Mouse (Mus musculus) midbrain, embryonic 10.5 days (tissue): ENCODE data around the gene Sash1. TPM values are rescaled to one million over a fixed set of nuclear protein-coding genes. Genes with fewer than 3 reads are reported as not detected.

Experiments
- DNase-seq: peaks from one replicate; pipeline ENCODE4 v3.0.0-alpha.2; 2017; ENCODE audit warnings: low spot score
- H3K27ac ChIP-seq: fragments of 300-500 bp; sonication (generic); replicated peaks from 2 replicates; pipeline ENCODE4 v1.5.1; 2016; ENCODE audit warnings: mild to moderate bottlenecking
- H3K27me3 ChIP-seq: fragments of 300-500 bp; sonication (generic); 2 replicates; pipeline ENCODE4 v1.6.1; 2016; ENCODE audit warnings: low read depth, mild to moderate bottlenecking; ENCODE audit not compliant: poor library complexity, severe bottlenecking
- H3K36me3 ChIP-seq: fragments of 300-500 bp; sonication (generic); 2 replicates; pipeline ENCODE4 v1.6.1; 2016; ENCODE audit warnings: mild to moderate bottlenecking, moderate library complexity
- H3K4me1 ChIP-seq: fragments of 300-500 bp; sonication (generic); 2 replicates; pipeline ENCODE4 v1.6.1; 2016
- H3K4me3 ChIP-seq: fragments of 300-500 bp; sonication (generic); 2 replicates; pipeline ENCODE4 v1.5.1; 2016; ENCODE audit warnings: mild to moderate bottlenecking, moderate library complexity
- H3K9me3 ChIP-seq: fragments of 300-500 bp; sonication (generic); replicated peaks from 2 replicates; pipeline ENCODE4 v1.6.1; 2016; ENCODE audit warnings: mild to moderate bottlenecking
- WGBS: fragments of 180-500 bp; shearing (Covaris S2); methylation state at CpG from one replicate; pipeline ENCODE4 v1.1.7; 2016; 5-methylcytosine and 5-hydroxymethylcytosine counted together
- polyA plus RNA-seq: library from polyadenylated mRNA; unstranded; fragments of >200 nt; fragmentation: Nextera tagmentation; extraction: Ambion mirVana; gene quantifications from 2 replicates; pipeline ENCODE4 v1.2.1, GENCODE M21; 2016

The Sash1 gene
- polyA plus RNA-seq, 1 experiment from 2014 or later = 3.3 TPM

GRCm38 (mm10) chr10:8890511-8890910 is 4.6 kb upstream of the Sash1 start:
- Histone ChIP-seq H3K4me3 (no peak overlapping the region), H3K27ac (no peak overlapping the region), H3K9me3 (no peaks in the 10 kb centered on the region; the same call in 1 of the 2 replicates), H3K36me3 (no peaks in the 10 kb centered on the region), H3K4me1 (peaks cover 27% of the 10 kb centered on the region), H3K27me3 (peaks cover 15% of the 10 kb centered on the region)
- 90% methylated on average over 4 of the region's 4 CpGs for WGBS
- no peak for DNase-seq

GRCm38 (mm10) chr10:8889341-8889740 is 3.5 kb upstream of the Sash1 start:
- peaks cover 36% of the 10 kb centered on the region for H3K4me1 ChIP-seq
- no peak for DNase-seq
- 14% methylated on average over 4 of the region's 4 CpGs for whole genome bisulfite sequencing
- H3K27ac ChIP-seq = no peak overlapping the region
- H3K9me3 ChIP-seq = no peaks in the 10 kb centered on the region; the same call in 1 of the 2 replicates
- no peaks in the 10 kb centered on the region for H3K36me3 ChIP-seq
- no peak overlapping the region for H3K4me3 ChIP-seq
- peaks cover 15% of the 10 kb centered on the region for H3K27me3 ChIP-seq

GRCm38 (mm10) chr10:8886528-8886854 is 621 bp upstream of the Sash1 start:
- Histone ChIP-seq H3K27me3 (peaks cover 15% of the 10 kb centered on the region), H3K4me3 (peak overlapping the region; percentile 82), H3K4me1 (peaks cover 58% of the 10 kb centered on the region), H3K36me3 (no peaks in the 10 kb centered on the region), H3K27ac (peak overlapping the region; percentile 98), H3K9me3 (no peaks in the 10 kb centered on the region; the same call in 1 of the 2 replicates)
- no peak for DNase-seq
- WGBS = under 1% methylated on average over 14 of the region's 14 CpGs

DNA sequence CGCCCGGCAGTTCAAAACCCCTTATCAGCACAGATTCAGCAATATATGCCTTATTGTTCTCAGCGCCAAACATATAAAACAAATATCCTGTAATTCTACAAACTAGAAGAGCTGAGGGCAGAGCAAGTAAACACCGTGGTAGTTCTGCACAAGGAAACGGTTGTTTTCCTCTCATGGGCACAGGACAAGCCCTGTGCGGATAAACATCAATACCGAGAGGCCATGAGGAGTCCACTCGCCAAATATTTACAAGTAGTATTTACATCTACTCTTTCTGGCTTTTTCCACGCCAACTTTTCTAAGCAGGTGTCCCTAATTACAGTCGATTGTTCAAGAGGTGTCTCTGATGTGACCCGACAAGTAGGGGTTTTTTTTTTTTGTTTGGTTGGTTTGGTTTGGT is 669 bp downstream of the Sash1 start:
- peaks cover 15% of the 10 kb centered on the region for H3K27me3 ChIP-seq
- peak overlapping the region; percentile 82 for H3K4me3 ChIP-seq
- no peaks in the 10 kb centered on the region; the same call in 1 of the 2 replicates for H3K9me3 ChIP-seq
- under 1% methylated on average over 11 of the region's 11 CpGs for WGBS
- peak; percentile 39 for DNase-seq
- 0 out of 2 replicates have a peak, but pooled peaks cover 4% of the 10 kb centered on the region for H3K36me3 ChIP-seq
- peaks cover 65% of the 10 kb centered on the region for H3K4me1 ChIP-seq
- H3K27ac ChIP-seq = peak overlapping the region; percentile 98

DNA sequence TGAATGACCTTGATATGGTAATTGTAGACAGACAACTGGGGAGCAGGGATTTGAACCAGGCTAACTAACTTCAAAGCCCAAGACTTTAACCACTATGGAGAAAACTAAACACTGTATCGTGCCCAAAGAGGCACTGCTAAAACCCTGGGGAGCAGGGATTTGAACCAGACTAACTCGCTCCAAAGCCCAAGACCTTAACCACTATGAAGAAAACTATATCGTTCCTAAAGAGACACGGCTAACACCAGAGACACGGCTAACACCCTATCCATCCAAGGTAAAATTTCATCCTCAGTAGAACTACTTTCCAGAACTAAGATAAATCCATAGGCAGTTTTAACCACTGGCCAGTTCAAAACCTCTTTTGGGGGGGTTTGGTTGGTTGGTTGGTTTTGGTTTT is 1.3 kb downstream of the Sash1 start:
- no peak for DNase-seq
- Histone ChIP-seq H3K36me3 (0 out of 2 replicates have a peak, but pooled peaks cover 4% of the 10 kb centered on the region), H3K9me3 (no peaks in the 10 kb centered on the region), H3K4me1 (peaks cover 65% of the 10 kb centered on the region), H3K27ac (no peak overlapping the region), H3K27me3 (peaks cover 15% of the 10 kb centered on the region), H3K4me3 (peak overlapping the region; percentile 82)
- 33% methylated on average over 5 of the region's 5 CpGs for WGBS

DNA sequence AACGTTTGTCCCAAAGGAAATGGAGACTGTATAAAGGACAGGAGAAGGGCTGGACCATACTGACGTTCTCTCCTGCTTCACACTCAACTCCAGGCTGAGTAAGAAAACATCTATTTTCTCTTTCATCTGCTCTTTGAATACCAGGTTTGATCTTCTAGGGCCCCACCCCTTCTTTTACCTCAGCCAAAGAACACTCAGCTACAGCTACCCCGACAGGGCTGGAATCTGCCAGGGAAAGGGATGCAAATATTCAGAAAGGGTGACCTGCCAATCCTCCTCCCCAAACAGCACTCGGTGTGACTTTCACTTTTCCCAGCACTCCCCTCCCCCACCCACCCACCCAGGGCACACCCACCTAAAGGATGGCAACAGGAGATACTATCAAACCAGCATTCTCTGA is 2.2 kb downstream of the Sash1 start:
- Histone ChIP-seq H3K4me1 (peaks cover 68% of the 10 kb centered on the region), H3K4me3 (peak overlapping the region; percentile 82), H3K9me3 (no peaks in the 10 kb centered on the region), H3K36me3 (0 out of 2 replicates have a peak, but pooled peaks cover 4% of the 10 kb centered on the region), H3K27me3 (peaks cover 15% of the 10 kb centered on the region), H3K27ac (no peak overlapping the region; the same call in 1 of the 2 replicates)
- DNase-seq = no peak
- WGBS = 22% methylated on average over 4 of the region's 4 CpGs

DNA sequence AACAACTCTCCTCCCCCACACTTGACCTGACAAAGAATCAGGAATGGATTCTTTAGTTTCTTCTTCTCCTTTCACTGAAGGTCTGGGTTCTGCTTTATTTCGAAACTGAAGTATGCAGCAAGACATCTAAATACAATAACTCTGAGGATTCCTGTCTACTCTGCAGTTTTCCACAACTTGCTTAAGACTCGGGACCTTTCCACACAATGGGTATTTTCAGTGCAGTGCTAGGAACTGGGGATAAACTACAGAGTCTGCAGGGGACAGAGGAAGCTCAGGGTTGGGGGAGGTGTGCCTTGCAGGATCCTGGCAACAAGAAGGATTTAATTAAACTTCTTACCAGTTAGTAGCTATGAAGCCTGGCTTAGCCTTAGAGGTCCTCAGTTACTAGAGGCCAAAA is 4.1 kb downstream of the Sash1 start:
- H3K9me3 ChIP-seq = no peaks in the 10 kb centered on the region
- no peak for DNase-seq
- H3K36me3 ChIP-seq = peaks cover 8% of the 10 kb centered on the region; the same call in 1 of the 2 replicates
- no peak overlapping the region for H3K4me3 ChIP-seq
- peaks cover 51% of the 10 kb centered on the region for H3K4me1 ChIP-seq
- WGBS = 12% methylated on average over 2 of the region's 2 CpGs
- H3K27me3 ChIP-seq = no peaks in the 10 kb centered on the region
- H3K27ac ChIP-seq = no peak overlapping the region

GRCm38 (mm10) chr10:8880950-8881675 is 4.8 kb downstream of the Sash1 start:
- no peak for DNase-seq
- H3K27me3 ChIP-seq = no peaks in the 10 kb centered on the region
- H3K27ac ChIP-seq = 0 out of 2 replicates have a peak overlapping the region, but pooled peaks have one; percentile 30

DNA sequence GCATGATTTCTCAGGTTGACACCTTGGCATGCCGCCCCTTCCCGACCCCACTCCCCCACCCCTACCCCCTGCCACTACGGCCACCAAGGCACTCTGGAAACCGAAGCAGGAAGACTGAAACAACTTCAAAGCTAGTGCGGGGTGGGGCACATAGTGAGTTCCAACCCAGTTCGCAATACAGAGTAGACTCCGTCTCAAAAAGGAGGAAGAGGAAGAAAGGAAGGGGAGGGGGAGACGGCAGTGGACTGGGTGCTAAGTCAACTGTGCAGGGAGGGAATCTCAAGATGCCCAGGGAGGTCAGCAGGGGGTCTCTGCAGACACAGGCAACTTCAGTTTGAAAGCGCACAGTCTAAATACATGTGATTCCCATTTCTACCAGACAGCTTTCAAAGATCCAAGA is 7.0 kb downstream of the Sash1 start:
- WGBS = 42% methylated on average over 9 of the region's 9 CpGs
- Histone ChIP-seq H3K4me3 (no peak overlapping the region), H3K27ac (no peak overlapping the region), H3K27me3 (no peaks in the 10 kb centered on the region), H3K9me3 (no peaks in the 10 kb centered on the region), H3K36me3 (peaks cover 13% of the 10 kb centered on the region; the same call in 1 of the 2 replicates), H3K4me1 (peaks cover 36% of the 10 kb centered on the region)
- DNase-seq = no peak

More at GRCm38 (mm10) chr10:8880950-8881675, 4.8 kb downstream of the Sash1 start:
- Histone ChIP-seq H3K9me3 (no peaks in the 10 kb centered on the region), H3K4me3 (no peak overlapping the region), H3K4me1 (peaks cover 47% of the 10 kb centered on the region), H3K36me3 (peaks cover 13% of the 10 kb centered on the region; the same call in 1 of the 2 replicates)
- WGBS = 49% methylated on average over 15 of the region's 15 CpGs

DNA sequence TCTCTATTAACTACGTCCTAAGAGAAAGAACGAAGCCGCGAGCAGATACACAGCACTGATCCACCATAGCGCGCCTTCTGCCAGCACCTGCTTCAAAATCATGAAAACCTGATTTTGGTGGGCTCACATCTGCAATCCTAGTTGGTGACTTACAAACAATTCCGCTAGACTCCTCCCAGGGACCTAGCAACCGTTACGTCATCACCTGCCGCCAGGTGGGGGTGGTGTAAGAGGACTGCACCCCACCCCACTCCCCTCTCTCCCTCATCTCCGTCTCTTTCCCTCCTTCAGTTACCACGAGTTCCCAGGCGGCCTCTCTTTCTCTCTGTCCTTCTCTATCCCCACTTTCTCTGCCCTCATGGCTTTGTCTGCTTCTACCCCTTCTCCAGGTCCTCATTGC is 7.5 kb downstream of the Sash1 start:
- peaks cover 13% of the 10 kb centered on the region; the same call in 1 of the 2 replicates for H3K36me3 ChIP-seq
- no peak for DNase-seq
- WGBS = 83% methylated on average over 13 of the region's 13 CpGs
- no peak overlapping the region for H3K4me3 ChIP-seq
- H3K4me1 ChIP-seq = peaks cover 32% of the 10 kb centered on the region
- no peak overlapping the region for H3K27ac ChIP-seq
- H3K27me3 ChIP-seq = no peaks in the 10 kb centered on the region
- no peaks in the 10 kb centered on the region for H3K9me3 ChIP-seq

DNA sequence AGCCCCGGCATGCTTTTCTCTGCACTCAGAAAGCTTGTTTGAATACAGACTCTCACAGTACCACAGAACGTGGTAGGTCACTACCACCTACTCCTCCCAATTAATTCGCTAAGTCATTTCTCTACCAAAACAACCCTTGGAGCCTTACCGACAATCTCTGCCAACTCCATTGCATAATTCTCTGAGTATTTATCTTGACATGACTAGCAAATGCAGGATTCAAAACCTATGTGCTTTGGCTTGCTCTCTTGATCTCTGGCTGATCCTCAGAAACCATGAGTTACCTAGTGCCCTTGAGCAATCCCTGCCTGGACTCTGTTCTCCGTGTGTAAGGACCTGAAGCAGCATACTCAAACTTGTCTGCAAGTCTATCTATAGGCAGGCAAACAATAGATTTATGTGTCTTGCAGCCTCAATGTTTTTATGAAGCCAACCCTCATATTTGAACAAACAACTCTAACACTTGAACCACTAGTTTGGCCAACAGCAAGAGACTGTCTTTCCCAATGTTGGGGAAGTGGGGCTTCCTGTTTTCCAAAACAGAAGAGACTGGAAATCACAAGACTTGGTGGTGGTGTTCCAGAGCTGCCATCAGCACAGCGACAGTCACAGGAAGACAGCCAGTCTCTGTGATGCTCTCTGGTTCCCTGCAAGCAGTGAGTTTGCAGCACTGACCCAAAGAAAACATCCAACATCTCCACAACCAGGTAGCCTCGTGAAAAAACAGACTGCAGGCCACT is 12.1 kb downstream of the Sash1 start:
- H3K4me1 ChIP-seq = peaks cover 5% of the 10 kb centered on the region
- H3K9me3 ChIP-seq = no peaks in the 10 kb centered on the region
- H3K36me3 ChIP-seq = peaks cover 9% of the 10 kb centered on the region; the same call in 1 of the 2 replicates
- H3K27ac ChIP-seq = no peak overlapping the region
- no peak for DNase-seq
- H3K27me3 ChIP-seq = no peaks in the 10 kb centered on the region
- no peak overlapping the region for H3K4me3 ChIP-seq
- 84% methylated on average over 7 of the region's 7 CpGs for WGBS

DNA sequence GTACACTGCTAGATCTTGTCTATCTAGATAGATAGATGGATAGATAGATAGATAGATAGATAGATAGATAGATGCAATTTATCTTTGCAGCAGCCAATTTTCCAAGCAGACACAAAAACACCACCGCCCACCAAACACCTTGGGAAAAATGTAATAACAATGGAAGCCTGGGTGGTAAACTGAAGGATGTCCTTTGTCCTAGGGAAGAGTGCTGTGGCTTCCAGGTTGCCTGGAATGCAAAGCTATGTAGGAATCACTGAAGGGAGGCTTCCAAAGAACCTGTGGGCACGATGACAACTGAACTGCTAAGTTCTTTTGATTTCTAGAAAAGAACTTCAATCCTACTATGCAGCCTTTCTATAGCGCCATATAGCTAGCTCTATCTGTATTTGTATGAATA is 13.1 kb downstream of the Sash1 start:
- Histone ChIP-seq H3K4me3 (no peak overlapping the region), H3K9me3 (no peaks in the 10 kb centered on the region), H3K27ac (no peak overlapping the region), H3K27me3 (no peaks in the 10 kb centered on the region), H3K4me1 (0 out of 2 replicates have a peak, but pooled peaks cover 3% of the 10 kb centered on the region), H3K36me3 (peaks cover 8% of the 10 kb centered on the region; the same call in 1 of the 2 replicates)
- WGBS = 93% methylated on average over 3 of the region's 3 CpGs
- no peak for DNase-seq

DNA sequence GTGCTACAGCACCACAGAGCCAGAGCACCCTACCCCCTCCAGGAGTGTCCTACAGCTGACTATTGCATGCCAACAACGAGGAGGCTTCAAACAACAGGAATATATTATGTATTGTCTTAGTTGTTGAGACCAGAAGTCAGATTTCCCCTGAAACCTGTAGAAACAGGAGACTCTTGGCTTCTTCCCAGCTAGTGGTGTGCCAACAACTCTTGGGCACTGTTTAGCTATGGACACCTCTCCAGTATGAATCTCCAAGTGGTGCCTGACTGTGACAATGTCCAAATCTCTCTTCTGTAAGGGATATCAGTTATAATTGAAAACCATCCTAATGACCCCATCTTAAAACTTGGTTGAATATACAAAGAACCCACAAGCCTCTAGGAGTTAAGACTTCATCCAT is 13.9 kb downstream of the Sash1 start:
- H3K27me3 ChIP-seq = no peaks in the 10 kb centered on the region
- 93% methylated on average over 1 of the region's 1 CpGs for WGBS
- H3K36me3 ChIP-seq = peaks cover 5% of the 10 kb centered on the region; the same call in 1 of the 2 replicates
- 0 out of 2 replicates have a peak, but pooled peaks cover 3% of the 10 kb centered on the region for H3K4me1 ChIP-seq
- no peak overlapping the region for H3K4me3 ChIP-seq
- H3K9me3 ChIP-seq = no peaks in the 10 kb centered on the region
- H3K27ac ChIP-seq = no peak overlapping the region
- DNase-seq = no peak
